Mouse (Mus musculus): ENCODE measurements around the gene Pid1.

DNA sequence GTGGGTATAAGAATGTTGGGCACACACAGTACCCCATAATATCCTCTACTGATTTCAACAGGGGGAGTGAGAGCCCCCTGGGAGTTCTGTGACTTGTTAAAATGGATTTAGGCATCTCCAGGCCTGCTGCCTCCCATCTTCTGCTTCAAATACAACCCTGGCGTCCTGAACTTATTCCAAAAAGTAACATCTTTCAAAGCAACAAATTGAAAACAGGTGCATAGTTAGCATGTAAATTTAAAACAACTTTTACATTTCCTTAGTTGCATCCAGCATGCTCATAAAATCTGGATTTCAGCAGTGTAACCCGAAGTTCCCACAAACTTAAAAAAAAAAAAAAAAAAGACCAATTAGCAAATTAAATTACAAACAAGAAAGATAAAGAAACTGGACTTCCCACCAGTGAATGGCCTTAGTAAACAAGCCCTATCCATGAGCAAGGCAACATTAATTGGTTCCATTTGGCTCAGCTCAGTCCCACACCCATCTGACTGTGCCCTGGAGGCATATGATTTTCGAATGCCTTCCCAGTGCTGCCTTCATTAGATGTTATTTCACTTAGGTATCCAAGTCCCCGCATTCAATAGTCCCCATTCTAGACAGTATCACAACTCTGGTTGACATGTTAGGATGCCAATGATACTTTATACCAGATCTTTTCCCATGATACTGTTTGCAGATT is 177.1 kb downstream of the Pid1 start:
- no peak for TF ChIP-seq CTCF (IDR thresholded peaks at IDR 0.05; ENCODE audit: low read depth)
- TF ChIP-seq EP300 (optimal IDR thresholded peaks at IDR 0.05): no peak

All from stomach, postnatal 0 days (tissue).